Mouse (Mus musculus) kidney, embryonic 16.5 days (tissue): ENCODE data around the gene Fn1. TPM values are rescaled to one million over a fixed set of nuclear protein-coding genes. Genes with fewer than 3 reads are reported as not detected.

Source experiments
- ATAC-seq: fragments of 200-750 bp; cut with Nextera tagmentation; 2 replicates; pipeline ENCODE4 v1.8.0; 2017; ENCODE audit warnings: moderate TSS enrichment; ENCODE audit not compliant: low FRiP score, low TSS enrichment
- H3K27ac ChIP-seq: fragments of 300-500 bp; sonication (generic); 2 replicates; pipeline ENCODE4 v1.5.1; 2014; ENCODE audit warnings: low read length
- H3K27me3 ChIP-seq: fragments of 300-500 bp; sonication (generic); 2 replicates; pipeline ENCODE4 v1.6.1; 2014; ENCODE audit warnings: low read length, control low read depth, mixed read lengths; ENCODE audit not compliant: insufficient read depth
- H3K36me3 ChIP-seq: fragments of 300-500 bp; sonication (generic); 2 replicates; pipeline ENCODE4 v1.6.1; 2014; ENCODE audit warnings: low read length, control low read depth, mixed read lengths; ENCODE audit not compliant: insufficient read depth
- H3K4me1 ChIP-seq: fragments of 300-500 bp; sonication (generic); 2 replicates; pipeline ENCODE4 v1.6.1; 2014; ENCODE audit warnings: low read length, control low read depth, mixed read lengths; ENCODE audit not compliant: insufficient read depth
- H3K4me2 ChIP-seq: fragments of 300-500 bp; sonication (generic); replicated peaks from 2 replicates; pipeline ENCODE4 v1.6.1; 2014; ENCODE audit warnings: low read depth, low read length
- H3K4me3 ChIP-seq: fragments of 300-500 bp; sonication (generic); 2 replicates; pipeline ENCODE4 v1.5.1; 2014; ENCODE audit warnings: mild to moderate bottlenecking, low read length
- H3K9ac ChIP-seq: fragments of 300-500 bp; sonication (generic); replicated peaks from 2 replicates; pipeline ENCODE4 v1.6.1; 2014; ENCODE audit warnings: low read length
- H3K9me3 ChIP-seq: fragments of 300-500 bp; sonication (generic); 2 replicates; pipeline ENCODE4 v1.6.1; 2016; ENCODE audit warnings: low read length, control low read depth
- WGBS: fragments of 180-500 bp; shearing (Covaris S2); extraction: QIAGEN DNeasy Blood & Tissue Kit; methylation state at CpG from one replicate; pipeline ENCODE4 v1.1.7; 2014; 5-methylcytosine and 5-hydroxymethylcytosine counted together
- polyA plus RNA-seq: library from polyadenylated mRNA; unstranded; fragments of >200 nt; fragmentation: Nextera tagmentation; extraction: Ambion mirVana; gene quantifications from 2 replicates; pipeline ENCODE4 v1.2.1, GENCODE M21; 2015

The Fn1 gene
- polyA plus RNA-seq, 1 experiment from 2014 or later, result 168 TPM

DNA sequence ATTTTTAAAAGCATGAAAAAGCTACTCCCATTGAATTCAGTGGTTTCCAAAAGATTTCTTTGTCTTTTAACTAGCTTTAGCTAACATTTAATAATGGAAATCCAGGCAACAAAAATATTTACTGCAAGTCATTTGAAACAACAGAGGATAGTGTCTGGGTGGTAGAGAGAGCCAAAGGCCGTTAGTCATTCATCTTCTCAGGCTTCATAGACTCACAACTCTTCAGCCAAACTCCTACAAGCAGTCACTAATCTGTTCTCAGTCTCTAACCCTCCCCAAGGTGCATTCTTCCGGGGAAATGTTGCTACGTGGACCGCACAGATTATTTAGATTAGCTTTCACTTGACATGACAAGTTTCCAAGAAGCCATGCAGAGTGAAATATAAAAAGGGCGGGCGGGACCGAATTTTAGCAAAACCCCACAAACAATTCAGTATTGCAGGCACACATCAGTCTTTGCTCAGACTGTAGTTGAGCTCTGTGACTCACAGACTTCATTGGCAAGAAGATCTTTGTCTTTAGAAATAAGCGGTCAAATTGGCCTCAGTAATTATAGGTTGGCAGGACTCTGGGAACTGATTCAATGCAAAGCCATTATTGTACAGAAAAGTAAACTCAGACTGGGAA is 27.2 kb upstream of the Fn1 start:
- peaks cover 20% of the 10 kb centered on the region; the same call in 1 of the 2 replicates for H3K4me1 ChIP-seq
- 76% methylated on average over 8 of the region's 8 CpGs for WGBS
- H3K27me3 ChIP-seq, result no peaks in the 10 kb centered on the region
- no peak overlapping the region for H3K4me2 ChIP-seq
- no peak overlapping the region for H3K27ac ChIP-seq
- no peak overlapping the region for H3K9ac ChIP-seq
- H3K4me3 ChIP-seq, result no peak overlapping the region
- H3K9me3 ChIP-seq, result peaks cover 4% of the 10 kb centered on the region; the same call in 1 of the 2 replicates
- no peak for ATAC-seq
- H3K36me3 ChIP-seq, result no peaks in the 10 kb centered on the region

DNA sequence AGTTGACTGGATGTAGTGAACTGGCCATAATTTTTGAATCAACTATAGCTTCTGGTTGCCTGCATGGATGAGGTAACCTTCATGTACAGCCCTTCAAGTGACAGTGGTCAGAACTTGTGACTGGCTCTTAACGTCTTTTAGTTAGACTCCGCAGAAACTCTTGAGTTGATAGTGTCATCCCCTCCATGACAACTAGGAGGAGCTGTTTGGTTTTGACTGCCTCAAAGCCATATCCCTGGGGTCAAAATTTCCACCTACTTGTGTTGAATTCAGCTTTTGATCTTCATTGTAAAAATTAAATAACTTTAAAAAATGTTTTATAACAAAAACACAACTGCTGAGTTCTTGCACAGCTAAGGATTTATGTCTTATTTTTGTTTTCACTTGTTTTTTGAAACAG is 22.4 kb upstream of the Fn1 start:
- Histone ChIP-seq H3K36me3 (no peaks in the 10 kb centered on the region), H3K9me3 (peaks cover 4% of the 10 kb centered on the region; the same call in 1 of the 2 replicates), H3K4me2 (no peak overlapping the region), H3K9ac (no peak overlapping the region), H3K4me3 (no peak overlapping the region), H3K27me3 (no peaks in the 10 kb centered on the region), H3K27ac (no peak overlapping the region), H3K4me1 (no peaks in the 10 kb centered on the region)
- no peak for ATAC-seq
- 80% methylated on average over 2 of the region's 2 CpGs for WGBS

DNA sequence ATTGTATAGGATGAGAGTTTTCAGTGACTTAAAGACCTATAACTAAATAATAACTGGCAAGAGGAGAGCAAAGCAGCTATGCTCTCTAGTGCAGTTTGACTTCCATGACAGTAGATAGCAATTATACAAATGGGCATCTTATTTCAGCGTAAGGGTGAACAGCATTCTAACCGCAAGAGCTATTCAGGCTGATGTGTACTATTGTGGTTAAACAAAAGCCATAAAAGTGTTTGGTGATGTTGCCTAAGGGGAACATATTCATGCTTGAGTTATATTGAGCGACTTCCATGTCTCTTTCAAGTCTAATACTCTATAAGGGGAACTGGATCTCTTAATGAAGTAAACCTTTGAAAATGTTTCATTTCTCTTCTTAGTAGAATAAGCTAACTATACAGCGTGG is 21.3 kb upstream of the Fn1 start:
- H3K36me3 ChIP-seq, result no peaks in the 10 kb centered on the region
- H3K9ac ChIP-seq, result no peak overlapping the region
- no peaks in the 10 kb centered on the region for H3K4me1 ChIP-seq
- no peak overlapping the region for H3K27ac ChIP-seq
- H3K27me3 ChIP-seq, result no peaks in the 10 kb centered on the region
- H3K9me3 ChIP-seq, result peaks cover 4% of the 10 kb centered on the region; the same call in 1 of the 2 replicates
- no peak overlapping the region for H3K4me3 ChIP-seq
- 93% methylated on average over 4 of the region's 4 CpGs for WGBS
- ATAC-seq, result no peak
- no peak overlapping the region for H3K4me2 ChIP-seq

DNA sequence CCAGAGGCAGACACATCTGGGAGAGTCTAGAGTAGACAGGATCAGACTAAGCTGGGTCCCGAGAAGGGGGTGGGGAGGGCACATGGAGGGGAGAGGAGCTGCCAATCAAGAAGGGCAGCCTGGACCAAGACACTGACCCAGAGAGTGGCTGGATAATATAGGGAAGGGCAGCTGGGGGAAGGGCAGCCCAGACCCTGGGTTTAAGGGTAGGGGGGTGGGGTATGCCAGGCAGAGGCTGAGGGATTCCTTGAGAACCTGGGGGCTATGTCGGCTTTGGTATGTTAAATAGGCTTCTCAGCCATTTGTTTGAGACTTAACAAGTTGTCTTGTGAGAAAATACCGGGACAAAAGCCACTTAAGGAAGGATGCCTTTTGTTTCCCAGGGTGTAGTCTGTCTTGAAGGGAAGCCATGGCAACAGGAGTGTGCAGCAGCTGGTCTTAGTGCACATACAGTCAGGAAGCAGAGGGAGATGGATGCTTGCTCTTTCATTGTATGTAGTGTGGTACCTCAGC is 20.5 kb upstream of the Fn1 start:
- WGBS, result 11% methylated on average over 3 of the region's 3 CpGs
- Histone ChIP-seq H3K9me3 (peaks cover 3% of the 10 kb centered on the region; the same call in 1 of the 2 replicates), H3K4me2 (no peak overlapping the region), H3K27ac (no peak overlapping the region), H3K27me3 (no peaks in the 10 kb centered on the region), H3K36me3 (no peaks in the 10 kb centered on the region), H3K4me1 (no peaks in the 10 kb centered on the region), H3K9ac (no peak overlapping the region), H3K4me3 (no peak overlapping the region)
- ATAC-seq, result no peak

DNA sequence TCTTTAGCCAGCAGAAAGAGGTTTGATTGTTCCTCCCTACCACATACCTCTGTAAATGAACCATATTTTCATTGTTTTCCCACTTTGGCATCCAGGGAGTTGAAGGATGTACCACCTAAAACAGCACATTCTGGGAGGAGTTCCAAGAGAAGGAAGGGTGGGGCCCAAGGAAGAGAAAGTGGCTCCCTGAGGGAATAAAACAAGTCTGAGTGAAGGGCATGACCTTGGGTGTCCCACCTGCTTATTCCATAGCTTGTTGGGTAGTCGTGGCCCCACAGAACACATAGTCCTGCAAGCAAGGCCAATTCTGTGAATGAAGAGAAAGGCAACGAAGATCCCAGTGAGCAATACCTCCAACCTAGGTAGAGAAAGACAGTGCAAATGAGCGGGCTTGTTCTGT is 19.3 kb upstream of the Fn1 start:
- ATAC-seq, result no peak
- Histone ChIP-seq H3K4me2 (no peak overlapping the region), H3K9me3 (no peaks in the 10 kb centered on the region), H3K36me3 (no peaks in the 10 kb centered on the region), H3K27ac (no peak overlapping the region), H3K27me3 (no peaks in the 10 kb centered on the region), H3K9ac (no peak overlapping the region), H3K4me3 (no peak overlapping the region), H3K4me1 (no peaks in the 10 kb centered on the region)
- 81% methylated on average over 3 of the region's 3 CpGs for whole genome bisulfite sequencing

DNA sequence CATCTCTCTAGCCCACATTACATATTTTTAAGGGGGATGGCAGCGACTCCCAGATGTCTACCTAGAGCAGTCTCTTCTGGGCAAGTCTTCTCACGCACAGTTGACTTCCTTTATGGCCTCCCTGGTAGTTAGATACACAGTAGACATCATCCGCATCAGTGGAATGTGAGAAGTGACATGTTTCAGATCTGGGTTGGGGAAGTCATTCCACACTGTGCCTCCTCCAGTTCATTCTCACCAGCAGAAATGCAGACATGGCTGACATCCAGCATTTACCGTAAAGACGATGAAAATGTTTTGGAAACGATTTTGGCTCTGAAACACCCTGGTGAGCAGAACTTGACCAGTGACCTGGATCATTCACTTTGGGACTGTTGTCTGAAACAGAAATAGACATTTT is 10.2 kb upstream of the Fn1 start:
- Histone ChIP-seq H3K4me1 (no peaks in the 10 kb centered on the region), H3K27me3 (no peaks in the 10 kb centered on the region), H3K27ac (no peak overlapping the region), H3K9ac (no peak overlapping the region), H3K4me3 (no peak overlapping the region), H3K4me2 (no peak overlapping the region), H3K36me3 (peaks cover 3% of the 10 kb centered on the region; the same call in 1 of the 2 replicates), H3K9me3 (peaks cover 8% of the 10 kb centered on the region)
- no peak for ATAC-seq
- WGBS, result 87% methylated on average over 6 of the region's 6 CpGs

DNA sequence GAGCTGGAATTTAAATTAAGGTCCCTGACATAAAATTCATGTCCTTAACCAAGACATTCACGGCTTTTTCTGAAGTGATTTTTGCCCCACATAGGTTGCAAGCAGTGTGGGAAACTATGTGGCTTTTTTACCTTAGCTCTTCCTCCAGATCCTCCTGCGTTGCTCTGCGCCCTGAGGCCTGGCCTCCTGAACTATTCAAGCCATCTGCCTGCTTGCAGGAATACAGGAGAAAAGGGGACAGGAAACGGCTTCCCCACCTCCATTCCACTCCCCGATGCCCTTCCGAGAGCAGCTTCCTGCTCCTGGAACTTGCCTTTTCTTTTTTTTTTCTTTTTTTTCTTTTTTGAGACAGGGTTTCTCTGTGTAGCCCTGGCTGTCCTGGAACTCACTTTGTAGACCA is 5.6 kb upstream of the Fn1 start:
- H3K4me3 ChIP-seq, result no peak overlapping the region
- H3K4me2 ChIP-seq, result no peak overlapping the region
- peaks cover 8% of the 10 kb centered on the region for H3K9me3 ChIP-seq
- no peaks in the 10 kb centered on the region for H3K27me3 ChIP-seq
- no peak overlapping the region for H3K9ac ChIP-seq
- ATAC-seq, result no peak
- H3K4me1 ChIP-seq, result peaks cover 13% of the 10 kb centered on the region; the same call in 1 of the 2 replicates
- H3K36me3 ChIP-seq, result peaks cover 3% of the 10 kb centered on the region; the same call in 1 of the 2 replicates
- WGBS, result 50% methylated on average over 6 of the region's 6 CpGs
- H3K27ac ChIP-seq, result no peak overlapping the region

DNA sequence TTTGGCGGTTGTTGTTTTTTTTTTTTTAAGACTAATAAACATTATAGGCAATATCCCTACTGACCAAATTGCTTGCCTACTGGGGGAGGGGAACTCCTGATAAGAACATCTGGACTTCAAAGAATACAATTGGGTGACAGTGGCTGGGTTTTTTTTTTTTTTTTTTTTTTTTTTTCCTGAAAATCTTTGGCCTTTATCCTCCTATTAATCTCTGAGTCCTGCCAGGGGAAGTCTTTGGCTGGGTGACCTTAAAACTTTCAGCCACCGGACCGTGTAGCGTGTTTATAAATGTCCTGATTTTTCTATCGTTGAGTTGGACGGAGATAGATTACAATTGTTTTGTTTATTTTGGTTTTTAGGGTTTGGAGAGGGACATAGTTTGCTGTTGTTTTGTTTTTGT is 3.3 kb upstream of the Fn1 start:
- Histone ChIP-seq H3K4me3 (no peak overlapping the region), H3K27ac (no peak overlapping the region), H3K4me1 (peaks cover 19% of the 10 kb centered on the region), H3K36me3 (no peaks in the 10 kb centered on the region), H3K4me2 (no peak overlapping the region), H3K27me3 (no peaks in the 10 kb centered on the region), H3K9ac (no peak overlapping the region), H3K9me3 (no peaks in the 10 kb centered on the region)
- no peak for ATAC-seq
- 15% methylated on average over 6 of the region's 6 CpGs for WGBS

DNA sequence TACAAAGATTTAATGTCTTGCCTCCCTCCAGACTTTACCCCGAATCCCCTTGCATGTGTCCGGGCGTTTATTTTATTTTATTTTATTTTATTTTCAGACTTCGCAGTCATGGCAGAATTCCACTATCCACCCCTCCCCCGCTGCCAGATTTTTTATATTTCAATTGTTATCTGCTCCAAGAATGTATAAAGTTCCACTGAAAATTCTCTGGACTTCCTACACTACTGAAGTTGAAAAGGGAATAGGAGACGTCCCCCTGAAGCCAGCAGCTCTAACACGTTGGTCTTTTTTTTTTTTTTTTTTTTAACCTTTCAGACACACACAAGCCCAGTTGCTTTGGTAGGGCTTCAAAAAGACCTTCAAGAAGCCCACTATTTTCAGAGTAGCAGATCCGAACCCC is 1.2 kb upstream of the Fn1 start:
- peaks cover 11% of the 10 kb centered on the region for H3K36me3 ChIP-seq
- H3K4me3 ChIP-seq, result peak overlapping the region; percentile 80
- 12% methylated on average over 8 of the region's 8 CpGs for WGBS
- H3K27ac ChIP-seq, result peak overlapping the region; percentile 92
- peak overlapping the region; percentile 79 for H3K4me2 ChIP-seq
- ATAC-seq, result no peak
- H3K4me1 ChIP-seq, result peaks cover 31% of the 10 kb centered on the region
- no peaks in the 10 kb centered on the region for H3K27me3 ChIP-seq
- peak overlapping the region; percentile 88 for H3K9ac ChIP-seq
- no peaks in the 10 kb centered on the region for H3K9me3 ChIP-seq

DNA sequence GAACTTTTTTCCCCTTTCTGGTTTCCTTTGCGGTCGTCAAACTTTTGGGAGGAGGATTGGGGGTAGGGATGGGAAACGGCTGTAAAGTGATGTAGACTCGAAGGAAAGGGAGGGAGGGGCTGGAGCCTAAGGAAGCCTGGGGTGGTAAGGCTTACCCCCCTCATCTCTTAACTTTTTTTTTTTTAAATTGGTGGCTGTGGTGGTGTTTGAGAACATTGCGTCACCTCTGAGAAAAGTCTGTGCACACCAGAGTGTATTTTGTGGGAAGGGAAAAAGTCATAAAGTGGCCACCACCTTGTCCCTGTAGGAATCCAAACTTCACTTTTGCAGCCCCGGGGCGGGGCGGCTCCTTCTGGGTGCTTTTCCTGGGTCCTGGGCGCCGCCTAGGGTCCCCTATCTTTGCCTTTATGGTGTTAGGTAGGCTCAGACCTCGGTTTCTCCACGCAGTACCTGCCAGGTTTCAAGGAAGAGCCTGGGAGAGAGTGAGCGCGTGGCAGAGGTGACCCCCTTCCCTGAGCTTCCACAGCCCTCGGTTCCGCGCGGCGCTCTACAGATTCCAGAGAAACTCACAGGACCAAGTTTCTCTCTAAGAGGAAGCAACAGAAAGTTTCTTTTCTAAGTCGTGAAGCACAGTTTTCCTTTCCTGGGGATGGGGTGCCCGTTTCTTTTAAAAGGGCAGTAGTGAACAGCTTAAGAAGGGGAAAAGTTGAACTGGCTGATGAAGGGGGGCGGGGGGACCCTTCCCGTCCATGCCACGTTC is 580 bp upstream of the Fn1 start:
- H3K27me3 ChIP-seq, result no peaks in the 10 kb centered on the region
- WGBS, result under 1% methylated on average over 24 of the region's 24 CpGs
- H3K4me1 ChIP-seq, result peaks cover 31% of the 10 kb centered on the region
- H3K27ac ChIP-seq, result peak overlapping the region; percentile 92
- H3K4me2 ChIP-seq, result peak overlapping the region; percentile 79
- peak overlapping the region; percentile 88 for H3K9ac ChIP-seq
- peaks cover 15% of the 10 kb centered on the region for H3K36me3 ChIP-seq
- peak; percentile 29 for ATAC-seq
- H3K4me3 ChIP-seq, result peak overlapping the region; percentile 80
- H3K9me3 ChIP-seq, result no peaks in the 10 kb centered on the region
